ENCODE assay signal across 13 mouse cellular contexts in genomic region chr2:27209370-27209769, GRCm38 (mm10). TPM values are rescaled to one million over a fixed set of nuclear protein-coding genes. Genes with fewer than 3 reads are reported as not detected.
A peak's percentile ranks its signal among the peaks of the same experiment; 100 is the strongest.
DNase-seq lines count a peak whose midpoint lies in the region; ATAC-seq lines count a peak whose summit lies in the region.
"Had no signal": no experiment of that assay in that cellular context is flagged by ENCODE, and none has a peak within 500 bp of the region (broad histone marks: within the 10 kb centered on the region; RNA-seq: fewer than 3 reads in every experiment).

No protein-coding gene starts in this region.

- no peaks in the 10 kb centered on the region for H3K36me3 ChIP-seq in embryonic facial prominence, embryonic 14.5 days (ENCODE audit: control insufficient read depth, insufficient read depth, low read length)
- H3K36me3 ChIP-seq in limb, embryonic 11.5 days (ENCODE audit: control insufficient read depth, insufficient read depth, low read length): no peaks in the 10 kb centered on the region

- H3K4me1 ChIP-seq in embryonic facial prominence, embryonic 14.5 days (ENCODE audit: control insufficient read depth, insufficient read depth, low read length): peaks cover 5% of the 10 kb centered on the region
- peaks cover 38% of the 10 kb centered on the region for H3K4me1 ChIP-seq in limb, embryonic 11.5 days (ENCODE audit: control insufficient read depth, insufficient read depth, low read length)

- H3K4me2 ChIP-seq in embryonic facial prominence, embryonic 14.5 days (ENCODE audit: low read depth, low read length): no peak overlapping the region
- no peak overlapping the region; the same call in 1 of the 2 replicates for H3K4me2 ChIP-seq in limb, embryonic 11.5 days (ENCODE audit: low read depth, severe bottlenecking)

- WGBS in embryonic facial prominence, embryonic 14.5 days: 56% methylated on average over 9 of the region's 9 CpGs
- 59% methylated on average over 9 of the region's 9 CpGs for WGBS in limb, embryonic 11.5 days

- DNase-seq in heart, adult 11 months: peak; percentile 91
- DNase-seq in heart, postnatal 25 days (ENCODE audit: low spot score): no peak
- DNase-seq in kidney, postnatal 10 days: peak; percentile 30
- no peak for DNase-seq in kidney, adult 11 months
- peak; percentile 19 for DNase-seq in embryonic facial prominence, embryonic 14.5 days (ENCODE audit: low spot score)
- DNase-seq in limb, embryonic 11.5 days (ENCODE audit: low spot score): peak; percentile 32
- DNase-seq in urinary bladder, adult 2 months (ENCODE audit: low spot score): no peak
- DNase-seq: cerebellum, adult 2 months; lung, adult 18-20 months had no signal

- H3K4me3 ChIP-seq in embryonic facial prominence, embryonic 14.5 days (ENCODE audit: low read depth, low read length): no peak overlapping the region
- H3K4me3 ChIP-seq in limb, embryonic 11.5 days (ENCODE audit: low read depth, low read length): no peak overlapping the region
- H3K4me3 ChIP-seq: megakaryocyte, embryonic 14.5 days had no signal

- H3K27ac ChIP-seq in embryonic facial prominence, embryonic 14.5 days (replicated peaks; ENCODE audit: low read depth, low read length): no peak overlapping the region
- peak overlapping the region; percentile 70 for H3K27ac ChIP-seq in limb, embryonic 11.5 days (replicated peaks; ENCODE audit: low read depth, low read length)

- ATAC-seq in embryonic facial prominence, embryonic 14.5 days (ENCODE audit: low read depth): no peak
- ATAC-seq in limb, embryonic 11.5 days (ENCODE audit: insufficient number of reproducible peaks, low FRiP score, low TSS enrichment, low read depth): no peak
- no peak for ATAC-seq in cerebellum, adult (ENCODE audit: insufficient number of reproducible peaks, low FRiP score, low TSS enrichment)

- H3K27me3 ChIP-seq in embryonic facial prominence, embryonic 14.5 days (replicated peaks; ENCODE audit: control insufficient read depth, insufficient read depth, low read length): no peaks in the 10 kb centered on the region
- no peaks in the 10 kb centered on the region for H3K27me3 ChIP-seq in limb, embryonic 11.5 days (ENCODE audit: control insufficient read depth, insufficient read depth, low read length)

- no peaks in the 10 kb centered on the region for H3K9me3 ChIP-seq in embryonic facial prominence, embryonic 14.5 days (ENCODE audit: control insufficient read depth, low read length)
- no peaks in the 10 kb centered on the region for H3K9me3 ChIP-seq in limb, embryonic 11.5 days (ENCODE audit: control insufficient read depth, low read length)
- H3K9me3 ChIP-seq: megakaryocyte, embryonic 14.5 days had no signal

- H3K9ac ChIP-seq in embryonic facial prominence, embryonic 14.5 days (ENCODE audit: low read depth, low read length): no peak overlapping the region
- no peak overlapping the region for H3K9ac ChIP-seq in limb, embryonic 11.5 days (ENCODE audit: low read length)

- intact Hi-C loops in heart, postnatal 25 days (cut with DNase I): no loop called here

RNA-seq across cellular contexts. Expression of gene Sardh, which starts 38.8 kb away (rescaled TPM):
- 10 to 100 TPM in 1 of 2 experiments, 1 to 10 TPM in 1; 9.7 to 10.2 TPM for total RNA-seq in heart, postnatal 25 days (2021)
- 10.2 and 10.7 TPM in 2 replicates for polyA plus RNA-seq in embryonic facial prominence, embryonic 14.5 days (2014; fragmentation: Nextera tagmentation; extraction: Ambion mirVana)
- polyA plus RNA-seq in limb, embryonic 11.5 days (2014; fragmentation: Nextera tagmentation; extraction: Ambion mirVana): 3.0 and 3.5 TPM in 2 replicates
- 8.1 and 10.6 TPM in 2 replicates for polyA plus RNA-seq in urinary bladder, adult 2 months (2012; rRNA removed)
- total RNA-seq: neutrophil, adult 5-6 weeks had no signal

RNA-seq across cellular contexts. Expression of gene Dbh, which starts 44.3 kb away (rescaled TPM):
- total RNA-seq in heart, postnatal 25 days (2021): 1 to 10 TPM; 2.1 to 2.7 TPM
- polyA plus RNA-seq in embryonic facial prominence, embryonic 14.5 days (2014; fragmentation: Nextera tagmentation; extraction: Ambion mirVana): 2.1 and 3.9 TPM in 2 replicates
- polyA plus RNA-seq in limb, embryonic 11.5 days (2014; fragmentation: Nextera tagmentation; extraction: Ambion mirVana): 0.05 TPM in 1 of 2 replicates, not detected in the other
- polyA plus RNA-seq in urinary bladder, adult 2 months (2012; rRNA removed): 0.38 and 0.44 TPM in 2 replicates
- total RNA-seq: MEL; neutrophil, adult 5-6 weeks had no signal

Comparison
In these comparisons a context has a peak if more than half of its experiments do, and no peak if none do; other contexts are left out.
1. DNase-seq: peak in heart, adult 11 months (single experiment), kidney, postnatal 10 days (single experiment), embryonic facial prominence, embryonic 14.5 days (single experiment) and limb, embryonic 11.5 days (single experiment); none in heart, postnatal 25 days (single experiment), kidney, adult 11 months (single experiment) and urinary bladder, adult 2 months (single experiment).